Comparison of ENCODE assay signal across 31 mouse cellular contexts in genomic region chr4:134058908-134059307, GRCm38 (mm10). TPM values are rescaled to one million over a fixed set of nuclear protein-coding genes. Genes with fewer than 3 reads are reported as not detected.
A peak's percentile ranks its signal among the peaks of the same experiment; 100 is the strongest.
DNase-seq lines count a peak whose midpoint lies in the region; ATAC-seq and TF ChIP-seq lines count a peak whose summit lies in the region.
"Had no signal": no experiment of that assay in that cellular context is flagged by ENCODE, and none has a peak within 500 bp of the region (broad histone marks: within the 10 kb centered on the region; RNA-seq: fewer than 3 reads in every experiment).

No protein-coding gene starts in this region.

- whole genome bisulfite sequencing in liver, embryonic 12.5 days (ENCODE audit: insufficient replicate concordance): 51% methylated on average over 6 of the region's 6 CpGs
- WGBS in liver, postnatal 0 days (ENCODE audit: insufficient replicate concordance): 64% methylated on average over 6 of the region's 6 CpGs
- WGBS in liver, embryonic 15.5 days (ENCODE audit: insufficient replicate concordance): 55% methylated on average over 6 of the region's 6 CpGs

- H3K27me3 ChIP-seq in liver, embryonic 12.5 days (replicated peaks): peaks cover 25% of the 10 kb centered on the region
- H3K27me3 ChIP-seq in liver, postnatal 0 days (ENCODE audit: insufficient read depth, low read length): no peaks in the 10 kb centered on the region
- H3K27me3 ChIP-seq in E14TG2a.4 (ENCODE audit: insufficient read depth, low read length): peaks cover 6% of the 10 kb centered on the region; the same call in 1 of the 2 replicates
- H3K27me3 ChIP-seq in liver, embryonic 15.5 days: peaks cover 10% of the 10 kb centered on the region

- ATAC-seq in liver, embryonic 12.5 days: no peak
- no peak for ATAC-seq in liver, postnatal 0 days
- ATAC-seq in liver, embryonic 15.5 days (ENCODE audit: insufficient read depth): no peak
- no peak for ATAC-seq in erythroblast, adult 5-6 weeks (replicated peaks; ENCODE audit: low FRiP score, poor library complexity, severe bottlenecking)
- ATAC-seq: forebrain, postnatal 0 days; lung, postnatal 0 days had no signal

- H3K4me1 ChIP-seq in liver, embryonic 12.5 days: peaks cover 29% of the 10 kb centered on the region
- H3K4me1 ChIP-seq in liver, postnatal 0 days (ENCODE audit: insufficient read depth): peaks cover 12% of the 10 kb centered on the region
- H3K4me1 ChIP-seq in E14TG2a.4 (replicated peaks; ENCODE audit: low read depth, low read length): peaks cover 75% of the 10 kb centered on the region
- H3K4me1 ChIP-seq in liver, embryonic 15.5 days (replicated peaks): peaks cover 20% of the 10 kb centered on the region
- H3K4me1 ChIP-seq: hindbrain, embryonic 12.5 days; limb, embryonic 12.5 days had no signal

- no peaks in the 10 kb centered on the region for H3K9me3 ChIP-seq in liver, embryonic 12.5 days (replicated peaks)
- no peaks in the 10 kb centered on the region for H3K9me3 ChIP-seq in liver, postnatal 0 days (ENCODE audit: low read length)
- H3K9me3 ChIP-seq in E14TG2a.4 (ENCODE audit: low read length): no peaks in the 10 kb centered on the region
- no peaks in the 10 kb centered on the region for H3K9me3 ChIP-seq in liver, embryonic 15.5 days (replicated peaks)
- H3K9me3 ChIP-seq: hindbrain, embryonic 12.5 days; limb, embryonic 12.5 days had no signal

- no peak for DNase-seq in liver, postnatal 0 days
- DNase-seq in CD4-positive, CD25-positive, alpha-beta regulatory T cell, adult 2 months (ENCODE audit: low read depth, low spot score): peak; percentile 70
- no peak for DNase-seq in layer of hippocampus, adult 11-12 months (ENCODE audit: low spot score)
- DNase-seq: adrenal gland, adult 8-10 months; cerebellum, adult 11-12 months; cerebellum, postnatal 14 days; forebrain, postnatal 0 days; gastrocnemius, postnatal 25 days; heart, adult 18-20 months; heart, postnatal 10 days; kidney, adult 18-20 months; right cerebral cortex, postnatal 14 days had no signal

- TF ChIP-seq CTCF in liver, postnatal 0 days (IDR thresholded peaks at IDR 0.05; ENCODE audit: low read depth): no peak
- no peak for TF ChIP-seq CTCF in E14TG2a.4 (conservative IDR thresholded peaks at IDR 0.05; ENCODE audit: low read length)

- TF ChIP-seq EP300 in liver, postnatal 0 days (IDR thresholded peaks at IDR 0.05; ENCODE audit: low read depth): no peak

- H3K4me2 ChIP-seq in liver, embryonic 12.5 days: peak overlapping the region; percentile 50; the same call in 1 of the 2 replicates
- no peak overlapping the region for H3K4me2 ChIP-seq in liver, postnatal 0 days (ENCODE audit: low read depth, low read length)
- H3K4me2 ChIP-seq in liver, embryonic 15.5 days: peak overlapping the region; percentile 37; the same call in 1 of the 2 replicates

- no peak overlapping the region for H3K9ac ChIP-seq in liver, embryonic 12.5 days
- H3K9ac ChIP-seq in liver, postnatal 0 days (replicated peaks): no peak overlapping the region
- no peak overlapping the region for H3K9ac ChIP-seq in liver, embryonic 15.5 days
- H3K9ac ChIP-seq: forebrain, postnatal 0 days; hindbrain, embryonic 12.5 days; limb, embryonic 12.5 days had no signal

- H3K4me3 ChIP-seq in liver, embryonic 12.5 days: no peak overlapping the region
- no peak overlapping the region for H3K4me3 ChIP-seq in liver, postnatal 0 days (ENCODE audit: low read depth, low read length)
- peak overlapping the region; percentile 65 for H3K4me3 ChIP-seq in E14TG2a.4 (replicated peaks; ENCODE audit: low read length)
- no peak overlapping the region for H3K4me3 ChIP-seq in liver, embryonic 15.5 days (replicated peaks)
- H3K4me3 ChIP-seq: hindbrain, embryonic 12.5 days; left cerebral cortex, adult 2 months; limb, embryonic 12.5 days had no signal

- no peaks in the 10 kb centered on the region for H3K36me3 ChIP-seq in liver, embryonic 12.5 days
- no peaks in the 10 kb centered on the region for H3K36me3 ChIP-seq in liver, postnatal 0 days (replicated peaks; ENCODE audit: insufficient read depth, low read length)
- H3K36me3 ChIP-seq in E14TG2a.4 (ENCODE audit: insufficient read depth, low read length): no peaks in the 10 kb centered on the region
- no peaks in the 10 kb centered on the region for H3K36me3 ChIP-seq in liver, embryonic 15.5 days (replicated peaks)
- H3K36me3 ChIP-seq: hindbrain, embryonic 12.5 days; limb, embryonic 12.5 days had no signal

- H3K27ac ChIP-seq in liver, embryonic 12.5 days: no peak overlapping the region
- no peak overlapping the region for H3K27ac ChIP-seq in liver, postnatal 0 days (ENCODE audit: low read depth)
- no peak overlapping the region for H3K27ac ChIP-seq in liver, embryonic 15.5 days (replicated peaks)
- H3K27ac ChIP-seq: hindbrain, embryonic 12.5 days; left cerebral cortex, adult 2 months; limb, embryonic 12.5 days; macrophage had no signal

RNA-seq across cellular contexts. Expression of gene Crybg2, which starts 1.7 kb away (rescaled TPM):
- polyA plus RNA-seq in liver, embryonic 12.5 days (2016; fragmentation: Nextera tagmentation; extraction: Ambion mirVana): 0.71 and 0.82 TPM in 2 replicates
- 0.69 and 1.4 TPM in 2 replicates for polyA plus RNA-seq in liver, postnatal 0 days (2015; fragmentation: Nextera tagmentation; extraction: Ambion mirVana)
- 0.59 TPM in 1 of 2 replicates, not detected in the other for polyA plus RNA-seq in liver, embryonic 15.5 days (2015; fragmentation: Nextera tagmentation; extraction: Ambion mirVana)
- not detected in 2 replicates for total RNA-seq in erythroblast, adult 5-6 weeks (2015; ENCODE audit: low replicate concordance)
- not detected in 2 replicates for total RNA-seq in erythroblast, adult 5-6 weeks (2017; ENCODE audit: low replicate concordance)
- total RNA-seq: adrenal gland, adult 8-10 months; gastrocnemius, postnatal 25 days; heart, postnatal 10 days had no signal
- polyA plus RNA-seq: macrophage had no signal

RNA-seq across cellular contexts. Expression of gene Zfp683, which starts 5.3 kb away (rescaled TPM):
- not detected in 2 replicates for polyA plus RNA-seq in liver, embryonic 12.5 days (2016; fragmentation: Nextera tagmentation; extraction: Ambion mirVana)
- polyA plus RNA-seq in liver, postnatal 0 days (2015; fragmentation: Nextera tagmentation; extraction: Ambion mirVana): not detected in 2 replicates
- polyA plus RNA-seq in liver, embryonic 15.5 days (2015; fragmentation: Nextera tagmentation; extraction: Ambion mirVana): not detected in 2 replicates
- total RNA-seq in erythroblast, adult 5-6 weeks (2015; ENCODE audit: low replicate concordance): not detected in 2 replicates
- not detected in 2 replicates for total RNA-seq in erythroblast, adult 5-6 weeks (2017; ENCODE audit: low replicate concordance)
- total RNA-seq: forebrain, postnatal 0 days; gastrocnemius, postnatal 25 days; heart, adult 18-20 months; heart, postnatal 10 days; layer of hippocampus, postnatal 10 days; left cerebral cortex, adult 2 months had no signal
- polyA plus RNA-seq: embryonic facial prominence, embryonic 11.5 days; forebrain, embryonic 11.5 days; forebrain, postnatal 0 days; hindbrain, embryonic 12.5 days; kidney, embryonic 16.5 days; limb, embryonic 12.5 days; liver, embryonic 16.5 days; lung, postnatal 0 days; macrophage; midbrain, embryonic 11.5 days; neural tube, embryonic 11.5 days; stomach, embryonic 14.5 days had no signal

RNA-seq across cellular contexts. Expression of gene Cd52, which starts 36.0 kb away (rescaled TPM):
- 18.5 and 21.5 TPM in 2 replicates for polyA plus RNA-seq in liver, embryonic 12.5 days (2016; fragmentation: Nextera tagmentation; extraction: Ambion mirVana)
- 114 and 125 TPM in 2 replicates for polyA plus RNA-seq in liver, postnatal 0 days (2015; fragmentation: Nextera tagmentation; extraction: Ambion mirVana)
- 47.4 and 51.5 TPM in 2 replicates for polyA plus RNA-seq in liver, embryonic 15.5 days (2015; fragmentation: Nextera tagmentation; extraction: Ambion mirVana)
- total RNA-seq in erythroblast, adult 5-6 weeks (2015; ENCODE audit: low replicate concordance): 324 and 347 TPM in 2 replicates
- total RNA-seq in erythroblast, adult 5-6 weeks (2017; ENCODE audit: low replicate concordance): 146 and 324 TPM in 2 replicates

RNA-seq across cellular contexts. Expression of gene Lin28a, which starts 40.3 kb away (rescaled TPM):
- polyA plus RNA-seq in liver, embryonic 12.5 days (2016; fragmentation: Nextera tagmentation; extraction: Ambion mirVana): 4.2 and 5.8 TPM in 2 replicates
- polyA plus RNA-seq in liver, postnatal 0 days (2015; fragmentation: Nextera tagmentation; extraction: Ambion mirVana): 0.87 and 1.1 TPM in 2 replicates
- polyA plus RNA-seq in liver, embryonic 15.5 days (2015; fragmentation: Nextera tagmentation; extraction: Ambion mirVana): 0.91 and 1.5 TPM in 2 replicates
- 3.3 TPM in 1 of 2 replicates, not detected in the other for total RNA-seq in erythroblast, adult 5-6 weeks (2015; ENCODE audit: low replicate concordance)
- 6.4 and 8.9 TPM in 2 replicates for total RNA-seq in erythroblast, adult 5-6 weeks (2017; ENCODE audit: low replicate concordance)
- total RNA-seq: adrenal gland, adult 8-10 months; heart, adult 18-20 months; heart, postnatal 10 days; layer of hippocampus, postnatal 10 days; left cerebral cortex, adult 2 months had no signal
- polyA plus RNA-seq: activated CD4-positive, CD25-positive, alpha-beta regulatory T cell, adult 4 months; forebrain, postnatal 0 days; kidney, embryonic 16.5 days; large intestine, adult 2 months; lung, postnatal 0 days; macrophage had no signal

RNA-seq across cellular contexts. Expression of gene Ubxn11, which starts 43.5 kb away (rescaled TPM):
- 3.4 and 3.7 TPM in 2 replicates for polyA plus RNA-seq in liver, embryonic 12.5 days (2016; fragmentation: Nextera tagmentation; extraction: Ambion mirVana)
- 0.88 and 0.99 TPM in 2 replicates for polyA plus RNA-seq in liver, postnatal 0 days (2015; fragmentation: Nextera tagmentation; extraction: Ambion mirVana)
- 1.8 and 2.1 TPM in 2 replicates for polyA plus RNA-seq in liver, embryonic 15.5 days (2015; fragmentation: Nextera tagmentation; extraction: Ambion mirVana)
- total RNA-seq in erythroblast, adult 5-6 weeks (2015; ENCODE audit: low replicate concordance): 0.84 TPM in 1 of 2 replicates, not detected in the other
- 2.4 TPM in 1 of 2 replicates, not detected in the other for total RNA-seq in erythroblast, adult 5-6 weeks (2017; ENCODE audit: low replicate concordance)
